Mouse (Mus musculus): ENCODE measurements around the gene Arsg.

DNA sequence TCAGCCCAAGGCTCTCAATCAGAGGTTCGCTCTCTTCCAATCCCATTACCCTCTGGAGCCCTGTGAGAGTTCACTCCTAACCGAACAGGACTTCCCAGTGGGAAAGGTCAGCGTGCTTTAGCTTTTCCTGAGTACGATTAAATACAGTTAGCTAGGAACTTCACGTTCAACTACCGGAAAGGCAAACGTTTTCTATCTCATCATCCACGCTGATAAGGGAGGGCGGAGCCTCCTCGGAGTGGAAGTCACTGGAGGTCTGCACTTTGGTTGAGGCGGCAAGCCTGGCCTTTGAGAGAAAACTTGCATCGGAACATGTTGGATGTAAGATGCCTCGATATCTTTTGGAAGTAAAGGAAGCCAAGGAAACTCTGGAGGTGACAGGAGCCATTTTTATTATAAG, 113.8 kb downstream of the Arsg start:
- no peak for TF ChIP-seq CTCF (IDR thresholded peaks at IDR 0.05; ENCODE audit: low read depth)
- no peak for TF ChIP-seq EP300 (optimal IDR thresholded peaks at IDR 0.05)
